Mouse (Mus musculus): Measurements from ENCODE around the gene Cmtm7. TPM values are rescaled to one million over a fixed set of nuclear protein-coding genes. Genes with fewer than 3 reads are reported as not detected.

The Cmtm7 gene
- polyA plus RNA-seq, 1 experiment from 2014 or later: 35.7 TPM

DNA sequence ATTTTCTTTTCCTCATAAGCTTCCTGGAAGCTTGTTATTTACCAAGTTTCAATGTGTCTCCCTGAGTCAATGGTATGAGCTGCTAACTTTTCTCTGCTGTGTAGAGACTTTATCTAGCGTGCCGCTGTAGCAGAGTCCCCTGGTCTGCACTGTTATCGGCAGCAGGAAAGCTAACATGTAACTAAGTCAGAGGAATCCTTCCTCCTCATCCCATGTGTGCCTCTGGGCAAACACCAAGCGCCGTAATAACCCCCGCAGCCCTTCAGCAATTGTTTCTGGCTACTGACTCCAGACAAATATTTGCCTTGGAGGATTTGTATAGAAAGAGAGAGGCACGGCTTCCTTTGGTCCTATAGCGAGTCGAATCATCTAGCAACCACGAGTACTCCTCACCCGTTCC lies 29.2 kb upstream of the Cmtm7 start:
- H3K27ac ChIP-seq (ENCODE audit: low read depth, low read length): no peak overlapping the region
- H3K36me3 ChIP-seq (ENCODE audit: control insufficient read depth, insufficient read depth): no peaks in the 10 kb centered on the region
- H3K9me3 ChIP-seq (ENCODE audit: control insufficient read depth): no peaks in the 10 kb centered on the region
- ATAC-seq: no peak
- no peaks in the 10 kb centered on the region for H3K4me1 ChIP-seq (replicated peaks; ENCODE audit: control insufficient read depth, insufficient read depth, low read length)
- no peak for TF ChIP-seq CTCF (IDR thresholded peaks at IDR 0.05; ENCODE audit: low read depth)
- WGBS: 34% methylated on average over 11 of the region's 11 CpGs
- no peaks in the 10 kb centered on the region for H3K27me3 ChIP-seq (replicated peaks; ENCODE audit: control insufficient read depth, insufficient read depth, low read length)
- H3K4me3 ChIP-seq (ENCODE audit: low read depth, low read length): no peak overlapping the region
- no peak overlapping the region for H3K9ac ChIP-seq (ENCODE audit: low read depth, low read length)
- H3K4me2 ChIP-seq (replicated peaks; ENCODE audit: low read depth): 0 out of 2 replicates have a peak overlapping the region, but pooled peaks have one; percentile 13

DNA sequence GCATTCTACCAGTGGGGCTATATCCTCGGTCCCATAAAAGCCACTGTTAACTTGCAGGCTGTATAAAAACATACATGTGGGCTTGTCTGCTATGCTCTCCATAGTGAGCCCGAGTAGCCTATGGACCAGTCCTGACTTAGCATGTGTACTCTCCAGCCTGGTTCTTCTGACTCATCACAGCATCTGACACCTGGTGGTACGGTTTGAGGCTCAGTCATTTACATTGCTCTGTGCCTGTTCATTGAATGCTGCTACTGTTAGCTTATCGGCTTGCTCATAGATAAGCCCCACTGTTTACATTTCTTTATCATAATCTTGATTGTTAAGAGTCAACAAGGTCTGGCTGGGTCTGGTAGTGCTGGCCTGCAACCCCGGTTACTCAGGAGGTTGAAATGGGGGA lies 27.0 kb upstream of the Cmtm7 start:
- Histone ChIP-seq H3K4me1 (replicated peaks; ENCODE audit: control insufficient read depth, insufficient read depth, low read length) (0 out of 2 replicates have a peak, but pooled peaks cover 5% of the 10 kb centered on the region), H3K9ac (ENCODE audit: low read depth, low read length) (no peak overlapping the region), H3K4me3 (ENCODE audit: low read depth, low read length) (no peak overlapping the region), H3K36me3 (ENCODE audit: control insufficient read depth, insufficient read depth) (no peaks in the 10 kb centered on the region), H3K4me2 (replicated peaks; ENCODE audit: low read depth) (no peak overlapping the region), H3K27me3 (replicated peaks; ENCODE audit: control insufficient read depth, insufficient read depth, low read length) (no peaks in the 10 kb centered on the region), H3K9me3 (ENCODE audit: control insufficient read depth) (no peaks in the 10 kb centered on the region), H3K27ac (ENCODE audit: low read depth, low read length) (no peak overlapping the region)
- ATAC-seq: peak; percentile 64
- WGBS: 30% methylated on average over 5 of the region's 5 CpGs
- peak; percentile 56 for TF ChIP-seq CTCF (IDR thresholded peaks at IDR 0.05; ENCODE audit: low read depth)

DNA sequence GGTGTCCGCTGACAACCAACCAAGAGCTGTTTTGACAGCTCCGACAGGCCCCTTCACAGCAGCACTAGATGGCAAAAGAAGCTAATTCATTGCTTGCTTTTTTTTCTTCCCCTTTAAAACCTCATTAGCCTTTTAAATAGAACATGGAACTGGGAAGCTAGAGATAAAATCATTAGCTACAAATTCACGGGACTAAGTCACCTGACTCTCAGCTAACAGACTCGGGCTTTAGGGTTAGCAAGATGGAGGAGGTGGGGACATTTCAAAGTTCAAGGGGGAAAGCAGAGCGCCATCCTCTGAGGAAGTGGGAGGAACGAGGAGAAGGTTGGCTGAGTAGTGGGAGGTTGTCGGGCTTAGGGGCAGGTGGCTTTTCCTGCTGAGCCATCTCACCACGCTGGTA lies 25.6 kb upstream of the Cmtm7 start:
- Histone ChIP-seq H3K4me2 (replicated peaks; ENCODE audit: low read depth) (no peak overlapping the region), H3K9me3 (ENCODE audit: control insufficient read depth) (no peaks in the 10 kb centered on the region), H3K9ac (ENCODE audit: low read depth, low read length) (no peak overlapping the region), H3K27me3 (replicated peaks; ENCODE audit: control insufficient read depth, insufficient read depth, low read length) (no peaks in the 10 kb centered on the region), H3K36me3 (ENCODE audit: control insufficient read depth, insufficient read depth) (no peaks in the 10 kb centered on the region), H3K4me3 (ENCODE audit: low read depth, low read length) (no peak overlapping the region), H3K4me1 (replicated peaks; ENCODE audit: control insufficient read depth, insufficient read depth, low read length) (0 out of 2 replicates have a peak, but pooled peaks cover 5% of the 10 kb centered on the region), H3K27ac (ENCODE audit: low read depth, low read length) (no peak overlapping the region)
- no peak for ATAC-seq
- TF ChIP-seq CTCF (IDR thresholded peaks at IDR 0.05; ENCODE audit: low read depth): no peak
- WGBS: 53% methylated on average over 8 of the region's 8 CpGs

DNA sequence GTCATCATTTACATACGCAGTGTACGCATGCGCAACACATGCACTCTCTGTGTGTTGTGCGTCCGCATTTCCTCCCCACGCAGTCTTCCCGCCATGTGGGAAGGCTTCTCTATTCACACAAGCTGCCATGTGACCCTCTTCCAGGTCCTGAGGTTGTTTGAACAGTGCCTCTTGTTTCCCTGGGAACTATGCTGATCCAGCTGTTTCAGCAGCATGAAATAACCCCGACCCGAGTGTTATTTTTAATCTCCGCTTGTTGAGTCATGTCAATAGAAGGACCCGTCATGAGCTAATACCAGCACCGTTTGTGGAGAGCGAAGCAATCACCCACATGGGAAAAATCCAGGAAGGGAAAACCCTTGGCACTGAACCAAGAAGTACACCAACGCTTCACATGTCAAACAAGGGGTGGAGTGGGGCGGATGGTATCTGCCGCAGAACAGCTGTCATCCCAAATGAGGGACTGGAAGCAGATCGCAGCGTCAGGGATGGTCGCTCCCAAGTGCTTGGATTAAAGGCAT lies 23.6 kb upstream of the Cmtm7 start:
- Histone ChIP-seq H3K9ac (ENCODE audit: low read depth, low read length) (no peak overlapping the region), H3K36me3 (ENCODE audit: control insufficient read depth, insufficient read depth) (no peaks in the 10 kb centered on the region), H3K27me3 (replicated peaks; ENCODE audit: control insufficient read depth, insufficient read depth, low read length) (no peaks in the 10 kb centered on the region), H3K4me2 (replicated peaks; ENCODE audit: low read depth) (peak overlapping the region; percentile 30; the same call in 1 of the 2 replicates), H3K4me3 (ENCODE audit: low read depth, low read length) (no peak overlapping the region), H3K4me1 (replicated peaks; ENCODE audit: control insufficient read depth, insufficient read depth, low read length) (0 out of 2 replicates have a peak, but pooled peaks cover 5% of the 10 kb centered on the region), H3K9me3 (ENCODE audit: control insufficient read depth) (no peaks in the 10 kb centered on the region), H3K27ac (ENCODE audit: low read depth, low read length) (no peak overlapping the region)
- WGBS: 46% methylated on average over 19 of the region's 19 CpGs
- no peak for TF ChIP-seq CTCF (IDR thresholded peaks at IDR 0.05; ENCODE audit: low read depth)
- ATAC-seq: peak; percentile 64

DNA sequence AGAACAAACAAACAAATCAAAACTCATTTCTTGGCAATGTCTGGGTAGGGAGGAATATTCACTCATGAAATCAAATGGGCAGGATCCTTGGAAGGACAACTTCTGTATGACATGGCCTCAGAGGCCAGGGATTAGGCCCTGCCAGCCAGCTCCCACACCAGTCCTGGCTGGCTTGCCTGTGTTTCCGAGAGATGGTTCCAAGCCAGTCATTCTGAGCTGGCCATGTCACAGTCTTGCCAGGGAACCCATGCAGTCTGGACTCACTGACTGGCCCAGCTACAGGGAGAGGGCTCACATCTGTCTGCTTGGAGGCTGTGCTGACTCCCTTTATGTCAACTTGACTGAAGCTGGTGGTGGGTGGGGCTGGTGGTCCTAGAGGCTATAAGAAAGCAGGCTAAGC lies 20.5 kb upstream of the Cmtm7 start:
- H3K27me3 ChIP-seq (replicated peaks; ENCODE audit: control insufficient read depth, insufficient read depth, low read length): no peaks in the 10 kb centered on the region
- 0 out of 2 replicates have a peak, but pooled peaks cover 5% of the 10 kb centered on the region for H3K4me1 ChIP-seq (replicated peaks; ENCODE audit: control insufficient read depth, insufficient read depth, low read length)
- H3K36me3 ChIP-seq (ENCODE audit: control insufficient read depth, insufficient read depth): no peaks in the 10 kb centered on the region
- H3K4me2 ChIP-seq (replicated peaks; ENCODE audit: low read depth): no peak overlapping the region
- no peak overlapping the region for H3K9ac ChIP-seq (ENCODE audit: low read depth, low read length)
- H3K27ac ChIP-seq (ENCODE audit: low read depth, low read length): no peak overlapping the region
- WGBS: 86% methylated on average over 1 of the region's 1 CpGs
- H3K4me3 ChIP-seq (ENCODE audit: low read depth, low read length): no peak overlapping the region
- ATAC-seq: no peak
- TF ChIP-seq CTCF (IDR thresholded peaks at IDR 0.05; ENCODE audit: low read depth): no peak
- H3K9me3 ChIP-seq (ENCODE audit: control insufficient read depth): no peaks in the 10 kb centered on the region

DNA sequence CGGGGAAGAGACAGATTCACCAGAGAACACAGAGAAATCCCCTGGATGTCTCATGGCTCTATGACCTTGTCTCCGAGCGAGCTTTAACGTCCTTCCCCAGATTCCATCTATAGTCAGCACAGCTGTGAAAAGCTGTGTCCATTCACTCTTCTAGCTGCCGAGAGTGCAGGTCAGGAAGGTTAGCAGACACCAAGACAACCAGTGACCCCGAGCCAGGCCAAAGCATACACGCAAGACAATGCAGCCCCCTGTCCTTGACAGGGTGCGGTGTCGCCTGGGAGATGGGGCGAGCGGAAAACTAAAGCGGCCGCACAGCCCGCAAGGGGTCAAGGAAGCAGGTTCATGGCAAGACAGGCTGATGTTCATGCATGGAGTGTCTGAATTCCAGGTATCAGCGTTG lies 19.6 kb upstream of the Cmtm7 start:
- no peak overlapping the region for H3K4me2 ChIP-seq (replicated peaks; ENCODE audit: low read depth)
- TF ChIP-seq CTCF (IDR thresholded peaks at IDR 0.05; ENCODE audit: low read depth): no peak
- no peaks in the 10 kb centered on the region for H3K36me3 ChIP-seq (ENCODE audit: control insufficient read depth, insufficient read depth)
- WGBS: 70% methylated on average over 15 of the region's 15 CpGs
- no peaks in the 10 kb centered on the region for H3K27me3 ChIP-seq (replicated peaks; ENCODE audit: control insufficient read depth, insufficient read depth, low read length)
- H3K9me3 ChIP-seq (ENCODE audit: control insufficient read depth): no peaks in the 10 kb centered on the region
- ATAC-seq: no peak
- H3K4me1 ChIP-seq (replicated peaks; ENCODE audit: control insufficient read depth, insufficient read depth, low read length): 0 out of 2 replicates have a peak, but pooled peaks cover 5% of the 10 kb centered on the region
- H3K9ac ChIP-seq (ENCODE audit: low read depth, low read length): no peak overlapping the region
- no peak overlapping the region for H3K27ac ChIP-seq (ENCODE audit: low read depth, low read length)
- no peak overlapping the region for H3K4me3 ChIP-seq (ENCODE audit: low read depth, low read length)
